Mouse (Mus musculus): ENCODE measurements around the gene Cdkn2aipnl. TPM values are rescaled to one million over a fixed set of nuclear protein-coding genes. Genes with fewer than 3 reads are reported as not detected.

The Cdkn2aipnl gene
- 10 to 100 TPM; 33.1 to 34.3 TPM for total RNA-seq (2021)
- long read RNA-seq, experiment 1, transcript Cdkn2aipnl-201 (3 exons, 1,832 nt) = major isoform, 17 of 21 reads
- long read RNA-seq, experiment 1, partial matches to known transcripts = 2 of 21 reads
- long read RNA-seq, experiment 1, other reads (novel, unspliced or antisense) = 2 of 21 reads
- long read RNA-seq, experiment 2, transcript Cdkn2aipnl-201 (3 exons, 1,832 nt) = major isoform, 40 of 50 reads
- long read RNA-seq, experiment 2, partial matches to known transcripts = 8 of 50 reads
- long read RNA-seq, experiment 2, other reads (novel, unspliced or antisense) = 2 of 50 reads

DNA sequence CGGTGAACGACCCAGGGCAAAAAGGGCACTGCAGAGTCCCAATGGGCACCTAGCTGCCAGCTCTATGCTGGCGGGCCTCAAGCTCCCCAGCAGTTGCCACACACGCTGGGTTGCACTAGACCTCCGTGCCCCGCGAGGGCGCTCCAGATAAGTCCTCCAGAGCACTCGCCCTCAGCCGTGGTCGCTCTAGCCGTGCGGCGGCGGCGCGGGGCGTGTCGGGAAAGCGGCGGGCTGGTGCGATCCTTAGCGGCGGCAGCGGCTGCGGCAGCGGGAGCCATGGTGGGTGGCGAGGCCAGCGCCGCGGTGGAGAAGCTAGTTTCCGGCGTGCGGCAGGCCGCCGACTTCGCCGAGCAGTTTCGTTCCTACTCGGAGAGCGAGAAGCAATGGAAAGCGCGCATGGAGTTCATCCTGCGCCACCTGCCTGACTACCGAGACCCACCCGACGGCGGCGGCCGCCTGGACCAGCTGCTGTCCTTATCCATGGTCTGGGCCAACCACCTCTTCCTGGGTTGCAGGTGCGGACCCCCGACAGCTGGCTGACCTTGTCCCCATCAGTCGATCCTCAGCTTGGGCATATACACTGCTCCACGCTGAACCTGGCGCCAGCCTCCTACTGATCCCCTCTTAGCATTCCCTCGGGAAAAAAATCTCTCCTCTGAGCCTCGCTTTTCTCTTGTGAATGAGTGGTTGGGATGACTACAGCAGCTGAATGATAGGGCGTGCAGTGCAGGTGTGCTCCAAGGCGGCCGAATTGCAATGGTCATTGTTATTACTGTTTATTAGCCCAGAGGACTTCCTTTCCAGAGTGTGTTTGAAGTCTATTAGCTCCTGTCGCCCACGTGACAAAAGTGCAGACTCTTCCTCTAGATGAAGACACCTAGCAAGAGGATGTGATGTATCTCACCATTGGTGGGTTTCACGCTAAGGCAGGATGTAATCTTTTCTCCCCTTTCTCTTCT is at the start of gene Cdkn2aipnl:
Cdkn2aipnl (plus strand) TSS at position 219 of the 959 bp plus-strand sequence.
- DNase-seq (ENCODE audit: low spot score in 2 of 2) = peak; percentile 95 to 97

DNA sequence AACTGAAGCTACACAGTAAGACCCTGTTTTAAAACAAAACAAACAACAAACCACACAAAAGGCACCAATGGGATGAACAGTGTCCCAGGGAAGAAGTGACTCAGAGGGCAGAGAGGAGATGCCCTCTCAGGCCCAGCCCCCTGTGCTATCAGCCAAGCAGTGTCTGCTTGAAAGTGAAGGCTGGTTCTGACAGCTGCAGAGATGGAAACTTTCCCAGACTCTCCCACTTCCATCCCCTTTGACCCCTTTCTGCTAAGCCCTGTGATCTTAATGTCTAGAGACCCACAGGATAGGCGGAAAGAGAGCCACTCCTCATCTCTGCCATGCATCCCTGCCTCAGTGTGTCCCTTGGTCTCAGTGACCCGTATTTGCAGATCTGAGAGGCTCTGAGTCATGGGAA is 49.5 kb upstream of the Cdkn2aipnl start:
- no peak for DNase-seq (ENCODE audit: low spot score in 2 of 2)

DNA sequence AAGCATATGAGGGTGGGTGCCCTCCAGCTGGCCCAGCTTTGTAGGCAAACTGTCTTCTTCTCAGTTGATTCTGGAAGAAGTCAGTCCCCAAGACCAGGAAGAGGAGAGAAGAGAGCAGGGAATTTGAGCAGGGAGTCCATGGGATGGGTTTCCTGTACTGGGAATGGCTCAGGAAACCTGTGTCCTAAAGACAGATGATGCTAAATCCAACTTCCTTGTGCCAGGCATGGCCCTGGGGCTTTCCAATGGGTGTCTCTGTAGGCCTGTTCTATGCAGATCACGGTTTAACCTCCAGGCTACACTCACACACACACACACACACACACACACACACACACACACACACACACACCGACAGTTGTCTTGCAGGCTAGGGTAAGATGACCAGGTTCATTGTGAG is 48.9 kb upstream of the Cdkn2aipnl start:
- DNase-seq (ENCODE audit: low spot score in 2 of 2) = no peak

- no peak for DNase-seq (ENCODE audit: low spot score in 2 of 2)
Measured at GRCm38 (mm10) chr11:51921355-51922125, 45.9 kb upstream of the Cdkn2aipnl start.

DNA sequence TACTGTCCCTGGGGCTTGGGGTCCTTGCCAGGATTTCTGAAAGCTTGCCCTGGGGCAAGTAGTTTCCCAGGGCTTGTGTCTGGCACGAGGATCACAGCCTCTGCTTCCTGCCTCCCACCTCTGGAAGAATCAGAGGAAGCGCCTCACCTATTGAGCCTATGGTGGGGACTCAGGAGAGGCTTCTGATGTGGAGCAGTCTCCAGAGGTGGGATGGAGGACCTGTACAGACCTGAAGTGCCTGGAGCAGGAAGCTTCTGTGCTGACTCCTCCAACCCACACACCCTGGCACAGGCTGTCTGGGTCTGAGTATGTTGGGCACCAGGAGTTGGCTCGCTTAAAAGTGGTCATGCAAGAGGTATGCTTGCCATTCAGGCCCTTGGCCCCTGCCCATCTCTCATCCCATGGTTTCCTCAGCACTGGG is 45.0 kb upstream of the Cdkn2aipnl start:
- no peak for DNase-seq (ENCODE audit: low spot score in 2 of 2)

GRCm38 (mm10) chr11:51925595-51925994 is 41.9 kb upstream of the Cdkn2aipnl start:
- no peak for DNase-seq (ENCODE audit: low spot score in 2 of 2)

DNA sequence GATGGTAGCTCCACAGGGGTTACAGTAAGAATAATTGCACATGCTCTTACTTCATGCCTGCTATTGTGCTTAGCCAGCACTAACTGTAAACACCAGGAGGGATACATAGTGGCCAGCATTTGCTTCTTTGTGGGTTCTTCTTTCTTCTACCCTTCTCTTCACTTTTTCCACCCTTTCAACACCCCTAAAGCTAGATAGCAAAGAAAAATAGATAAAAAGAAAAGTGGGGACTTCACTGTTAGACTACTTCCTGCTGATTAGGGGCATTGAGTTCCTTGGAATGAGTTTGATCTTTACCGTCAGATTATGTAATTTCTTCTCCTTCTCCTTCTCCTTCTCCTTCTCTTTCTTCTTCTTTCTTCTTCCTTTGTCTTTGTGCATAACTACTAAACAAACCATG is 41.1 kb upstream of the Cdkn2aipnl start:
- no peak for DNase-seq (ENCODE audit: low spot score in 2 of 2)

GRCm38 (mm10) chr11:51927106-51927505 is 40.4 kb upstream of the Cdkn2aipnl start:
- DNase-seq (ENCODE audit: low spot score in 2 of 2) = no peak

- no peak for DNase-seq (ENCODE audit: low spot score in 2 of 2)
Measured at GRCm38 (mm10) chr11:51931138-51931537, 36.3 kb upstream of the Cdkn2aipnl start.

DNA sequence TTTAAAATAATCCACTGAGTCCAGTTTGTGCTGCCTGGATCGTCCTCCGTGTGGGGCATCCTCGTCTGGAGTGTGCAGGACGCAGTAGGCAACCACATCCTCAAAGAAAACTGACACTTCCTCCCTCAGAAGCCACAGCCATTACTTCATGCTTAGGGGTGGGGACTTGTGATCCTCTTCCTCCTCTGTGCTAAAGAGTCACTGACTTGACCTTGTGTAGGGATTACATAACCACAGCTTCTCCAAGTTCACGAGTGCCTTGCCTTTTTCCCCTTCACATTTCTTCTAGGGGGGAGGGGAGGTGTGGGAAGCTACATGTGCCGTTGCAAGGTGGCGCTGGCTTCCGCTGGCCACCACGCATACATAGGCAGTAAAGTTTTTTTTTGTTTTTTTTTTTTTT is 35.7 kb upstream of the Cdkn2aipnl start:
- DNase-seq (ENCODE audit: low spot score in 2 of 2) = no peak

- no peak for DNase-seq (ENCODE audit: low spot score in 2 of 2)
Measured at GRCm38 (mm10) chr11:51934230-51934629, 33.2 kb upstream of the Cdkn2aipnl start.

GRCm38 (mm10) chr11:51935636-51936434 is 31.6 kb upstream of the Cdkn2aipnl start:
- no peak for DNase-seq (ENCODE audit: low spot score in 2 of 2)

DNA sequence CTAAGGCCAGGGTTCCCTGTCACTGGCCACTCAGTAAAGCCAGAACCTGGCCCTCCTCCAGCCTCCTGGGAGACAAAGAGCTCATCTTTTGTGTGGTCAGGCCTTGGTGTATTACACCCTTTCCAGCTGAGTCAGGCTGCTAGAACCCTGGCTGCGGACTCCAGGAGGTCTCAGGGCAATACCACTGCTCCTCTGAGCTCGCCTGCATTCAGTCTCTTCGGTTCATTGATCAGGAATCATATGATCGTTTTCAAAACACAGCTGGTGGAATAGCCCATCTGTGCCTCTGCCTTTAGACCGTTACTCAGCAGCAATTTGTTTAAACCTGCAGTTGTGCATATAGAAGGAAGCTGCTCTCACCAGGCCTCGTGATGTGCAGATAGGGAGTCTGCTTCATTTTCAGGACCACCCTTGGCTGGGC is 30.1 kb upstream of the Cdkn2aipnl start:
- DNase-seq (ENCODE audit: low spot score in 2 of 2) = no peak

- no peak for DNase-seq (ENCODE audit: low spot score in 2 of 2)
Measured at GRCm38 (mm10) chr11:51938817-51939589, 28.5 kb upstream of the Cdkn2aipnl start.

DNA sequence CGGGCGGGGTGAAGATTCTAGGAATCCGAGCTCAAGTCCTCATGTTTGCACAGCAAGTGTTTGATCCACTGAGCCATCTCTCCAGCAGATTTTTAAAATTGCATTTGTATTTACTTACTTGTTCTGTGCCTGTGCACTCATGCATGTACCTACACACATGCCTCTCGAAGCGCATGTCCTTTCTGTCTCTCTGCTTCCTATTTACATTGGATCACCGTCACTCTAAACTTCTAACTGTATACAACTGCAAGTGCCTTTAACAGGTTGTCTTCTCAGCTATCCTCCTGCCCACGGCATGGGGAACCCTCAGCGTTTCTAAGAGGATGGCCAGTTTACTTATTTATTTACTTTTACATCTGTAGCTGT is 27.9 kb upstream of the Cdkn2aipnl start:
- no peak for DNase-seq (ENCODE audit: low spot score in 2 of 2)

- DNase-seq (ENCODE audit: low spot score in 2 of 2) = no peak
Measured at GRCm38 (mm10) chr11:51940511-51940955, 26.9 kb upstream of the Cdkn2aipnl start.

DNA sequence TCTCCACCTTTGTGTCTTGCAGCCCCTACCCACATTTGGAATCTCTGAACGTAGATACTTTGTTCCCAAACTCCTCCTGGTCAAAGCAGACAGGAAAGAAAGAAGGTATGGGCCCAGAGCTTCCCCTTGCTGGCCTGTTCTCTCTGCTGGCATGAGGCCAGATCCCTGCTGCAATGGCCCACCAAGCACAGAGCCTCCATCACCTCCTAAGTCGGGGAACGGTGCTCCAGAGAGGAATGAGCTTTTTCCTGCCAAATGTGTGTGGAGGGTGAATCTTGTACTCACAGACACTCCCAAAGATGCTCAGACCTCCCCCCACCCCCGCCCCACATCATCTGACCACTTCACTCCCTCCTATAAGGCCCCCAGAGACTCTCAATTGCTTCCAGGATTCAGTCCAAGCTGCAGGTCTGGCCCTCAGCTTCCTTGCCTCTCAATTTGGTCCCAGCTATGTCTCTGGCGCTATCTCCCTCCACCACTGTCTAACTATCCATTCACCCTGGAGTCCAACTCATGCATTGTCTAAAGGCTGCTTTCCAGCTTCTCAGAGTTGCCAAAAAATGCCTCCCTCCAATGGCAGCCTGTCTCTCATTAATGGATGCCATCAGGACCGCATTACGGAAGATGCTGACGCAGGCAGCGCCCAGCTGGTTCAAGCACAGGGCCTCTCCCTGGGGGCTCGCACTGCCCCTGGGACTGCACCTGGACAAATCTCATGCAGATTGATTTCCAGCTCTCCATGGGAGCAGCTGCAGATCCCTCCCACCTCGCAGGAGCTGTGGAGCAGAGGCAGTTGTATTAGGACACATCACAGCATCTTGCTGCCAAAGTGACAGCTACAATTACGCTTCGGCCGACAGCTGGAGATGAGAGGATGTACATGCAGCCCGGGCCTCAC is 24.6 kb upstream of the Cdkn2aipnl start:
- no peak for DNase-seq (ENCODE audit: low spot score in 2 of 2)

- no peak for DNase-seq (ENCODE audit: low spot score in 2 of 2)
Measured at GRCm38 (mm10) chr11:51943500-51943841, 24.0 kb upstream of the Cdkn2aipnl start.

DNA sequence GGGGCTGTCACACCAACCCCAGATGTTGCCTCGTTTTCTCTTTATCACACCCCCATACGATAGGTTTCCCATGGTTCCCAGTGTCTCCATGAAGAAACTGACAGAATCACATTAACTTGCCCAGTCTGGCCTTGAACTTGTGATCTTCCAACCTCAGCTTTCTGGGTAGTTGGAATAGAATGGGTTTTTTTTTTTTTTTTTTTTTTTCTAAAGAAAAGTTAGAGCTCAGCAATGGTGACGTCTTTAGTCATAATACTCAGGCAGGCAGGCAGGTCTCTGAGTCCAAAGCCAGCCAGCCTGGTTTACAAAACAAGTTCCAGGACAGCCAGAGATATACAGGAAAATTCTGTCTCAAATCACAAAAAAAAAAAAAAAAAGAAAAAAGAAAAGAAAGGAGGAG is 23.2 kb upstream of the Cdkn2aipnl start:
- DNase-seq (ENCODE audit: low spot score in 2 of 2) = no peak
